Mouse (Mus musculus) retina, embryonic 14.5 days (tissue): ENCODE data around the gene Pqlc2.

ENCODE experiments used
- DNase-seq: peaks from one replicate; pipeline ENCODE4 v3.0.0-alpha.2; 2015; ENCODE audit warnings: low spot score

Pqlc2 gene

DNA sequence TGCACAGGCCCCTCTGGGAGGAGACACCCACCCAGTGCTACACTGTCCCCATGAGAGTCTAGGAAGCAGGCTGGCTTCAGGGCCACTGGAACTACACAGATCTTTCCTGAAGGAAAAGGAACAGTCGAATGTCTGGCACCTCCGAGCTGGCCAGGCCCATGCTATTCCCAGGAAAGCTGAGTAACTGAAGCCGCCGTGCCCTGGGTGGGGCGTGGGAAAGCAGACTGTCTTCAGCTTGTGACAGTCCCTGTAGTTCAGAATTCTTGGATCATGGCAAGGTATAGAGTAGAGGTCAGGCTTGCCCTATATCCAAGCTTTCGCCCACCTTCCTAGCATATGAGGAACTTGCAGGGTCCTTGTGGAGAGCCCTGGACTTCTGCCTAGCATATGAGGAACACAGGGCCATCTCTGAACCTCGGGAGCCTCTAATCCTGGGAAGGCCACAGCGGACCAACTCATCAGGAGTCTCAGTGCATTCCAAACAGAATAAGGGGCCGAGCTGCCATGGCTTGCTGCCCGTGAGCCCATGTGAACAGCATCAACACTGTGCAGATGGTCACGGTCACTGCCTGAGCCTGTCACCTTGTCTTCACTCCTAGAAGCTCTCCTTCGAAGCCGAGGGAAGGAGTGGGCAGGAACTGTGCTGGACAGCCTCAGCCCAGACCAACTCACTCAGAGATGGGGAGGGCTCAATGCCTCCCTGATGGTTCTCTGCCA lies 44.6 kb downstream of the Pqlc2 start:
- no peak for DNase-seq

DNA sequence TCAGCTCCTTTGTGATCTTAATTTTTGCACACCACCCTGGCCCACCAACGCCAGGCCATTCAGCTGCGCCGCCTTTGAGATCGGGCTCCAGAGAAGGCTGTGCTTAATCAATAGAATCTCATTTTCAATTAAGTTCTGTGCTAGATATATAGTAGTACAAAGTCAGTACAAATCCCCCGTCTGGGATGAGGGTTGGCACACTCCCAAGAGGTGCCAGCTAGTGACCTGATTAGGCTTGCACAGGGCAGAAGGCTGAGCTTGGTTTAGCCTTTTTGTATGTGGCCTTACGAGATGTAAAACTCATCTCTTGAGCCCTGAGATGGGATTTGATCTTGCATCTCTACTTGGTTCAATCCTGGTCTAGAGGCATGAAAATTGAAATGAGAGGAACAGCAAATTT lies 47.5 kb downstream of the Pqlc2 start:
- no peak for DNase-seq

- no peak for DNase-seq
Measured at GRCm38 (mm10) chr4:139259302-139259871, 51.1 kb downstream of the Pqlc2 start.

- no peak for DNase-seq
Measured at GRCm38 (mm10) chr4:139258621-139259301, 51.7 kb downstream of the Pqlc2 start.

GRCm38 (mm10) chr4:139256708-139257107 lies 53.8 kb downstream of the Pqlc2 start:
- no peak for DNase-seq

DNA sequence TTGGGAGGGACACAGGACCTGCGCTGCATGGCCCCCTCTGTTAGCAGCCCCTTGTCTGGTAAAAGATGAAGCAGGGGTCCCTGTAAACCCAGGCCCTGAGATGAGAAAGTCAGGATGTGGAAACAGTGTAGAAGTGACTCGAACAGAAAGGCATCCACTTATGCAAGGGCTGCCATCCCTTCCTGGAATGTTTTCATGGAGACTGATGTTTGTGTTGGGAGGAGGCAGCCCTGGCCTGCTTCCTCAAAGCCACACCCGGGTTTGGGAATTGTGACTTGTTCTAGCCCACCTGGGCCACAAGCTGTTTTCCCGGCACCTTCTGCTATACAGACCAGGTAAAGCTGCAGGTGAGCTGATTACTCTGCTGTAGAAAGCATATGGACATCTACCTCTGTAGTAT lies 54.4 kb downstream of the Pqlc2 start:
- DNase-seq: no peak

DNA sequence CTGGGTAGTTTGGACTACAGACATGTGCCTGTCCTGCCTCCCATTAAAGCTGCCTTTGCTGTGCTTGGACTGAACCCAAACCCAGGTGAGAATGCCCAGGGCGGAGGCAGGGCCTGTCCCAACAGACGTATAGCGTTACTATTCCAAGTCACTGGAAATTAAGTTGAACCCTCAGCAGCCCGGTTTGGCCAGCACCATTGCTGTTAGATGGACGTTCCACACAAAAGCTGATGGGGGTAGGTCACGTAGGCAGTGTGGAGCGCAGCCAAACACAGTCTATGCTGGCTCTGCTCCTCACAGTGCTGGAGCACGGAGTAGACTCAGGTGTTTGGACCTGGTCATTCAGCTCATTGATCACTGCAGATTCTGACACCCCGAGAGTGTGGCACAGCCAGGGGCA lies 57.3 kb downstream of the Pqlc2 start:
- DNase-seq: no peak

DNA sequence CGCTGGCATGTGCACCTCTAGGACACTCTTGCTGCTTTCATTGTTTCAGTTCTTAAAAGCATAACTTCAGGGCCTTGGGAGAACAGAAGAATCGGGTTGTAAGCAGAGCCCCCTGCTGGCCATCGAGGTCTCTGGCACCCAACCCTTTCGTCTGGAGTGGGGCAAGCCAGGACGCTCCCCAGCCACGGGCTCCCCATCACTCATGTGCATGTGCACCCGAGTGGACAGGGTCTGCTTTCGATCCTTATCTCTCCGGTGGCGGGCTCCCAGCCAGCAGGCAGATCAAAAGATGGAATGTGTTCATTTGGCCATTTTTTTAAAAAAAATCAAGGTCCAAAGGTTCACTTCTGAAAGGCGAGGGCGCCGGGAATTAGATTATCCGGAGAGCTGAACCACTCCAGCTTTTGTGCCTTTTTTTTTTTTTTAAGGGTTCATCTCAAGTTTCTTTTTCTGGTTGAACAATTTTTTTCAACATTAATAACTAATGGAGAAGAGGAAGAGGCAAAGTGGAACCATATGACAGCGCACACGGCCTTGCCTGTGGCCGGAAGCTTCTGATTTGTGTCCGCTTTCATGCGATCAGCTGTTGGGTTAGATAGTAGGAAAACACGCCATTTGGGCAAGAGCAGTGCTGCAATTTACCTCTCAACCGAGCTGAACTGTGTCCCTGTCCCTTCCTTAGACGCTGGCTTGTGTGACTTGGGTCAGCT lies 58.3 kb downstream of the Pqlc2 start:
- DNase-seq: peak; percentile 92

DNA sequence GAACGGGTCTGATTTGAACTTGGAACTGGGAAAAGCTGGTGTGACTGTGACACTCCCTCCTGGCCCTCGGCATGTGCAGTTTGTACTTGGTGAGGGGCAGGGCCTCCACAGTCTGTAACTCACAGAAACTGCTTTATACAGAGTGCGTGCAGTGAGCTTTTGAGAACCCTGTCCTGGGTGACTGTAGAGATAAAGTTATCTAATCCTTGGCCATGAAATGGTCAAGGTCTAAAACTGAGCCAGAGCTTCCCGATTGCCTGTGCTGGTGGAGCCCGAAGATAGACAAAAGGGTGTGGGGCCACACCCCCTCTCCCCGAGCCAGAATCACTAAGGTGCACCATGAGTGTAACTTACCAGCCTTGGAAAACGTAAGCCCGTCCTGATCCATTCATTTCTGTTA lies 59.6 kb downstream of the Pqlc2 start:
- no peak for DNase-seq

- no peak for DNase-seq
Measured at GRCm38 (mm10) chr4:139250043-139250442, 60.5 kb downstream of the Pqlc2 start.

- no peak for DNase-seq
Measured at GRCm38 (mm10) chr4:139248736-139249135, 61.8 kb downstream of the Pqlc2 start.

- no peak for DNase-seq
Measured at GRCm38 (mm10) chr4:139247966-139248365, 62.5 kb downstream of the Pqlc2 start.

DNA sequence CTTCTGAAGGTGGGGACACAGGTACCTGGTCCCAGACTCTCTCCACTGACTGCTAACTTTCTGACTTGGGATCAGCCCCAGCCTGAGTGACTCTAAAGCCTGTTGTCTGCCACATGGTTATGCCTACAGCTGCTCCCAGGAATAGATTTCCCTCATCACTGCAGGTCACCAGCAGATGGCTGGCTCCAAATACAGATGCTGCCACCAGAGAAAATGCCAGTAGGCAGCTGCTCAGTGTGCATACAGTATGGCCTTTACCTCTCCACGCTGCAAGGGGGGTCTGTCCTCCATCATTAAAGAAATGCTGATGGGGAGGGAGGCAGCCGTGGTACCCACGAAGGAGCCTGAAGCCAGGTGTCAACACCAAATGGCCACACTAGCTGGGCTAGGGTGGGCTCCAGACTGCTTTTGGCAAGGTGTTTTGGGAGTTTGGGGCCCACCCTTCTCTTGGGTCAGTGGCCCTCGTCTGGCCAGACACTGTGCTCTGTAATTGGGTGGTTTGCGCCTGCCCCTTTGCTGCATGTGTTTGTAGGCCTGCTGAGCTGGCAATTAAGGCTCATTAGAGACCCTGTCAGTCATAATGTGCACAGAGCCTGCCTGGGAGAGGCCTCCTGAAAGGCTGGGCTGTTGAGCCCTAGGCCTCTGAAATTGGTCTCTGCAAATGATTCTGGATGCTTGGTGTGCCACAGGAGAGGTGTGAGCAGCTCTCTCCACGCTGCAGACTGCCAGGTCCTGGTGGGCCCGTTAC lies 64.2 kb downstream of the Pqlc2 start:
- DNase-seq: peak; percentile 95

DNA sequence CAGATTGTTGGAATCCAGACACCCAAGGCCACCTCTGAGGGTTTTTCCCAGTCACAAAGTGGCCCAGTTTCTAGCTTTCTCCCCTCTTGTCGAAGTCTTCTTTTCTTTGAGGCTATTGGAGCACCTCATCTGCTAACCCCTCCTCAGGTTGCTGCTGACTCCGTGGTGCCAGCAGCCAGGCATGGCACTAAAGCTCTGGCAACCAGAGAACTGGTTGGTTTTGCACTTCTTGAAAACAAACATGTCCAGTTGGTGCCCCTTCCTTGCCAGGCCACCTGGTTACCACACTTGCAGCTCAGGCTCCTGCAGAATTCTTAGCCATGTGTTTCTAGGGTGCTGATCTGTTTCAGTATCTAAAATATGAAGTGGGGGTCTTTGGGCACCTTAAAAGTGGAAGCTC lies 65.0 kb downstream of the Pqlc2 start:
- no peak for DNase-seq

GRCm38 (mm10) chr4:139244766-139245165 lies 65.7 kb downstream of the Pqlc2 start:
- no peak for DNase-seq

DNA sequence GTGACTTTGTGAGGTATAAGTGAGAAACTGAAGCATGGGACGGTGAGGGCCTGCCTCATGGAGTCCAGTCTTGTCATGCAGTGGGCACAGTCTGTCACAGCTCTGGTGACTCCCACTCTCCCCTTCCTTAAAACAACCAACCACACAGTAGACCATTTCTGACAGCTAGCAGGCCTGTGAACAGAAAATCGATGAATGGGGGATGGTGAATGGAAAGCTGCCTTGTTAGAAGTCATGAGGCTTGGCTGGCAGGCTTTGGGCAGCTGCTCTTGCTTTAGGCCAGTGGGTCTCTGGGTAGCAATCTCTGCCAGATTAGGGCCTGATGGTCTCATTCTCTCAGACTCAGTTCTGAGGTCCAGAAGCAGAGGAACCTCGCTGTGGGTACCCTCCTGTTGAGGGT lies 66.3 kb downstream of the Pqlc2 start:
- DNase-seq: peak; percentile 70
